Mouse (Mus musculus) olfactory bulb, adult 2 months (tissue): ENCODE data around the gene Pltp. TPM values are rescaled to one million over a fixed set of nuclear protein-coding genes. Genes with fewer than 3 reads are reported as not detected.

Source experiments
- H3K27ac ChIP-seq: fragments of 200-500 bp; 2 replicates; pipeline ENCODE4 v1.5.1; 2012; ENCODE audit warnings: low read depth, low read length; ENCODE audit not compliant: insufficient read depth
- H3K4me1 ChIP-seq: fragments of 200-500 bp; 2 replicates; pipeline ENCODE4 v1.6.1; 2012; ENCODE audit warnings: low read length; ENCODE audit not compliant: control insufficient read depth, insufficient read depth
- H3K4me3 ChIP-seq: fragments of 200-500 bp; 2 replicates; pipeline ENCODE4 v1.5.1; 2012; ENCODE audit warnings: mild to moderate bottlenecking, low read depth, low read length, moderate library complexity; ENCODE audit not compliant: insufficient read depth
- CTCF ChIP-seq: fragments of 200-500 bp; IDR thresholded peaks from 2 replicates; pipeline ENCODE4 v1.5.1; 2012; ENCODE audit warnings: low read depth, mild to moderate bottlenecking, low read length, moderate library complexity; ENCODE audit not compliant: insufficient read depth
- POLR2A ChIP-seq: fragments of 200-500 bp; IDR thresholded peaks from 2 replicates; pipeline ENCODE4 v1.6.1; 2012; ENCODE audit warnings: mild to moderate bottlenecking, low read depth, low read length, moderate library complexity; ENCODE audit not compliant: insufficient read depth
- WGBS: fragments of 180-500 bp; shearing (Covaris S2); methylation state at CpG from one replicate; pipeline ENCODE4 v1.1.7; 2018; 5-methylcytosine and 5-hydroxymethylcytosine counted together
- polyA plus RNA-seq: library from polyadenylated mRNA; stranded (reverse); fragments of >200 nt; gene quantifications from 2 replicates; pipeline ENCODE4 v1.2.4, GENCODE M21; 2012; ENCODE audit warnings: low replicate concordance; ENCODE audit not compliant: missing spikeins, insufficient read depth, insufficient read length

Pltp gene
- polyA plus RNA-seq, 1 experiment = not detected

DNA sequence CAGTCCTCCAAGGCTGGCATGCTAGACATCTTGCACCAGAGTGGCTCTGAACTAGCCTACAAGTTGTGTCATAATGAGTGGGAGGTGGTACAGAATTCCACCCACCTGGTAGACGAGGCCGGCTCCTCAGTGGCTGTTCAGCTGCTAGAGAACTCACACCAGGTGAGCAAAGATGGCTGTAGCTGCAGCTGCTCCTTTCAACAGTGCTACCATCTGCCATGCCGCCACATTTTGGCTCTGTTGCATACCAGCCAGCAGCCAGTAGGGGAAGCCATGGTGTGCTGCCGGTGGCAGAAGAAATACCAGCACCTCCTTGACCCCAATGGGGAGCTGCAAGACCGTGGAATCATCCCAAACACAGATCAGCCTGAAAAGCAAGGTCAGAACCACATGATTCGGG is 36.5 kb downstream of the Pltp start:
- Histone ChIP-seq H3K4me3 (no peak overlapping the region), H3K4me1 (peaks cover 18% of the 10 kb centered on the region), H3K27ac (no peak overlapping the region)
- TF ChIP-seq CTCF = no peak
- no peak for TF ChIP-seq POLR2A
- WGBS = 82% methylated on average over 6 of the region's 6 CpGs

DNA sequence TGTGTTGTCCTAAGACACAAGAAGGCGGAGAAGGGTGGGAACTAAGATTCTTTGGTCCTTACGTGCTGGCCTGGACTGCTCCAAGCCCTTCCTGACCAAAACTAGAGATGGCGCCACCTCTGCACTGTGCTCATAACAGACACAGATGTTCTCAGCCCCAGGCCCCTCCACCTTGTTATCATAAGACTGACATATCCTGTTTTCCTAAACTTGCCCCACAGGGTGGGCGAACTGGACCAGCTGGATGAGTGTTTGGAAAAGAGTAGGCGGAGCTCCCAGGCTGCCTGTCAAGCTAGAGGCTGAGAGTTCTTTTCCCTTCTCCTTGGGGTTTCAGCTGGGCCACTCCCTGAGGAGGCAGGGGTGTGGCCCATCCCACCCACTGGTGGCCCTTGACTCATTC is 39.8 kb downstream of the Pltp start:
- TF ChIP-seq POLR2A (no peak), CTCF (no peak)
- WGBS = 79% methylated on average over 5 of the region's 5 CpGs
- H3K4me1 ChIP-seq = peaks cover 5% of the 10 kb centered on the region
- no peak overlapping the region for H3K4me3 ChIP-seq
- H3K27ac ChIP-seq = no peak overlapping the region

DNA sequence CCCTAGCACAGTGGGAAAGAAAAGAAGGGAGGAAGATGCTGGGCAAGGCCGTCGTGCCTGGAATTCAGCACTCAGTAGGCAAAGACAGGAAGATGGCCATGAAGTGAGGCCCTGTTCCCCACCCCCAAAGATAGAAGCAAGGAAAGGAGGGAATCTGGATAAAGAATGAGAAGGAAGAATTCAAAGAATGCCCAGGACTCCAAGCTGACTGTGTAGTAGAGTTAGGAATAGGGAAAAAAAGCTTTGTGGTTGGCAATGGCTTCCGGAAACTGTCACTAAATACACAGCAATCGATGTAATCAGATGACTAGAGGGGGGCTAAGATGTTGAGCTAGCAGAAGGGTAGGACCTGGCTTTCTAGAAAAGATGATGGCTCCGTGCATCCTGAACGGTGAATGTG is 40.3 kb downstream of the Pltp start:
- peaks cover 5% of the 10 kb centered on the region for H3K4me1 ChIP-seq
- WGBS = 86% methylated on average over 6 of the region's 6 CpGs
- TF ChIP-seq CTCF (no peak), POLR2A (no peak)
- H3K4me3 ChIP-seq = no peak overlapping the region
- H3K27ac ChIP-seq = no peak overlapping the region

DNA sequence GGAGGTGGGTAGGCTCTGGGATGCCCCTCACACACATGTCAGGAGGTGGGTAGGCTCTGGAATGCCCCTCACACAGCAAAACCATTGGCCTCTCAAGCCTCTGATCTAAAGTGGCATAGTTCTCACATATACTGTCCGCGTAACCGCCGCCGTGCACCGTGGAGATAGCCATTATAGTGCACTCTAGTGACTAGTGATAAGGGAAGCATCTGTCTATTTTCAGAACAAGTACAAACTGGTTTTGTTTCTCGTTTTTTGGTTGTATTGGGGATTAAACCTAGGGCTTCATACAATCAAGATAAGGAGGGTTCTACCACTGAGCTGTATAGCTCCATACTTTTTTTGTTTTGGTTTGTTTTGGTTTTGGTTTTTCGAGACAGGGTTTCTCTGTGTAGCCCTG is 41.7 kb downstream of the Pltp start:
- 86% methylated on average over 8 of the region's 8 CpGs for WGBS
- TF ChIP-seq POLR2A (no peak), CTCF (no peak)
- H3K4me3 ChIP-seq = no peak overlapping the region
- H3K4me1 ChIP-seq = peaks cover 5% of the 10 kb centered on the region
- H3K27ac ChIP-seq = no peak overlapping the region

DNA sequence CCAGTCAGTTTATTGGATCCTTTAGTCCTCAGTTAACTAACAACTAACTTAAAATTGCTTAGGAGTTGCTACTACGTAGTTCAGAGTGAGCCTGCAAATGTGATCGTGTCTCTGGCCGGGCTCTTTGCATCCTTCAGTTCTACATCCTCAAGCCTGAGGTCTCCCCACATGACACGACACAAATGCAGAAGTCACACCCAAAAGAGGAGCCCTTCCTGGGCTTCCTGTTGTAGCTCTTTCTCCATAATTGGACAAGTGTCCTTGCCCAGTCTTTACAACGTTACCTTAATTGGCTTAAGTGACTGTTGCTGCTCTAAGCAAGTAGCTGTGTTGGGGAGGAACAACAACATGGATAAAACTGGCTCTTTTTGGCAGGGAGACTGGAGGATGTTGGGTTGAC is 42.2 kb downstream of the Pltp start:
- no peak for TF ChIP-seq CTCF
- no peak for TF ChIP-seq POLR2A
- H3K4me1 ChIP-seq = peaks cover 5% of the 10 kb centered on the region
- WGBS = 91% methylated on average over 5 of the region's 5 CpGs
- no peak overlapping the region for H3K27ac ChIP-seq
- no peak overlapping the region for H3K4me3 ChIP-seq

DNA sequence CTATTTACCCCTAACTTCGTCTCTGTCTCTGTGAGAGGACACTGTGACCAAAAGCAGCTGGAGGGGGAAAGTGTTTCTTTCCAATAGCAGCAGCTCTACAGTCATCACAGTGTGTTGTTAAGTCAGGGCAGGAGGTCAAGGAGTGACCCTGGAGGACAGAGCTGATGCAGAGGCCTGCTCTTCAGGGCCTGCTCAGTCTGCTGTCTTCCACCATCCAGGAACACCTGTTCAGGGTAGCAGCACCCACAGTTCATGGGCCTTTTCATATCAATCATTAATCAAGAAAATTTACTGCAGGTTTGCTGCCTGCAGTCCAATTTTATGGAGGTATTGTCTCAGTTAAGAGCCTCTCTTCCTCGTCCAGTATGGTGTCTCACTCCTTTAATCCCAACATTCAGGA is 44.0 kb downstream of the Pltp start:
- H3K4me3 ChIP-seq = no peak overlapping the region
- no peak for TF ChIP-seq CTCF
- no peak for TF ChIP-seq POLR2A
- H3K27ac ChIP-seq = no peak overlapping the region
- peaks cover 5% of the 10 kb centered on the region for H3K4me1 ChIP-seq
- WGBS = 68% methylated on average over 2 of the region's 2 CpGs

DNA sequence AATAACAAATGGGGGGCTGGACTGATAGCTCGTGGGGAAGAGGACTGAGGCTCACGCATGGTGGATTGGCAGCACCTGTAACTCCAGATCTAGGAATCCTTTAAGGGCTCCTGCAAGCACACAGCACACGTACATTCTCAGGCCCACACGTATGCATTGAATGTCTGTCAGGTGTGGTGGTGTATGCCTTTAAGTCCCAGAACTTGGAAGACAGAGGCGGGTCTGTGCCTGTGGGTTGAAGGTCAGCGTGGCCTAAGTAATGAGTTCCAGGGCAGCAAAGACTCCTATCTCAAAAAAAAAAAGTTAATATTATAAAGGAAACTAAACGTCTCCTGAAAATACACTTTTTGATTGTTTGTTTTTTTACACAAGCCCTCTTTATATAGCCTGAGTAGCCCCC is 50.9 kb downstream of the Pltp start:
- H3K4me3 ChIP-seq = no peak overlapping the region
- H3K4me1 ChIP-seq = peaks cover 16% of the 10 kb centered on the region
- WGBS = 82% methylated on average over 7 of the region's 7 CpGs
- TF ChIP-seq POLR2A = no peak
- TF ChIP-seq CTCF = no peak
- no peak overlapping the region for H3K27ac ChIP-seq

DNA sequence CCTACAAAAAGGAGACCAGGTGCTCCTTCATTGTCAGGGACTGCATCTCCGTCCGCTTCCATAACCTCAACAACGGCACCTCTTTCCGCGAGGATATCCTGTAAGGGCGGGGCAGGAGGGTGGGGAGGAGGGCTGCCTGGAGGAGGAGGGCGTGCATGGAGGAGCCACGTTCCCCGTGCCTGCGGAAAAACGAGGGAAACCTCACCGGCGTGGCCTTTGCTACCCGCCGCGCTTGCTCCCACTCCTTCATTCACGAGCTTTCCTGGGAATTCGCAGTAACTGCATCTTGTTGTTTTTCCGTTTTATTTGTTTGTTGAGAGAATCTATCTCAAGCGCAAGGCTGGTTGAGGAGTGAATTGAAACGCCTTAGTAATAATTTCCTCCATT is 52.2 kb downstream of the Pltp start:
- H3K4me1 ChIP-seq = peaks cover 16% of the 10 kb centered on the region
- TF ChIP-seq POLR2A (no peak), CTCF (no peak)
- under 1% methylated on average over 21 of the region's 21 CpGs for WGBS
- peak overlapping the region; percentile 60; the same call in 1 of the 2 replicates for H3K27ac ChIP-seq
- peak overlapping the region; percentile 82 for H3K4me3 ChIP-seq

DNA sequence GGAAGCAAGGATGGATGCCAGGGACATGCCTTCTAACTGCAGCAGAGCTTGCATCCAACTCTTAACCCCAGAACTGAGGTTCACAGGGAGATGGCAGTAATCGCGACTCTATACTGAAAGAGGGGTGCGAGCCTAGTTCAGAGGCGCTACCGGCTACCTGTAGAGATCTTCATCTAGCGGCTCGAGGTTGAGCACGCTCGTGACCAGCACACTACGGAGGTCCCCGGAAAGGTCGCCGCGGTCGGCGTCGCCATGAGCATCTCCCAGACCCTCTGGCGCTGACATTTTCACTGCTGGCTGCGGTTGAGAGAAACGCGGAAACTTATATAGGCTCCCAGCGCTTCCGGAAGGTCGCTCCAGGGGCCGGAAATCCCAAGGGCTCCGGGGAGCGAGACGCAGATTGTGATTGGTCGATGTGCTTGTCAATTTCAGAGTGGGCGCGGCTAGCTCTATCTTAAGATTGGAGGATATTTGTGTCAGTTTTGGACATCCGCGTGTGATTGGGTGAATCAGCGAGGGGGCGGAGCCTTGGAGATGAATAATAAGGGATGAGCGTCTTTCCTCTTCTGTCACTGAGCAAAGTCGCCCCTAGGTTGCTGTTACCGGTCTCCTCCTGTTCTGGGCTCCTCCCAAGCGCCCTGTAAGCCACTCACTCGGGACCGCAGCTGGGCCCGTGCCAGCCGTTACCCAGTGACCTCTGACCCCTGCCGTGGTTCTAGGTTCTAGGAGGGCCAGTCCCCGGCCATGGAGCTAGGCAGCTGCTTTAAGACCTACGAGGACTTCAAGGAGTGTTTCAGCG is 52.8 kb downstream of the Pltp start, which contains the start of the genes Acot8 and Zswim3:
Acot8 (minus strand) TSS at position 350 of the 799 bp plus-strand sequence.
Zswim3 (plus strand) TSS at position 566 of the 799 bp plus-strand sequence.
- peak within 1 kb of the TSS; percentile 60 for H3K27ac ChIP-seq
- WGBS = under 1% methylated on average over 47 of the region's 47 CpGs
- TF ChIP-seq CTCF (no peak), POLR2A (peak; percentile 86)
- H3K4me3 ChIP-seq = peak within 1 kb of the TSS; percentile 82
- peaks cover 16% of the 10 kb centered on the region for H3K4me1 ChIP-seq

DNA sequence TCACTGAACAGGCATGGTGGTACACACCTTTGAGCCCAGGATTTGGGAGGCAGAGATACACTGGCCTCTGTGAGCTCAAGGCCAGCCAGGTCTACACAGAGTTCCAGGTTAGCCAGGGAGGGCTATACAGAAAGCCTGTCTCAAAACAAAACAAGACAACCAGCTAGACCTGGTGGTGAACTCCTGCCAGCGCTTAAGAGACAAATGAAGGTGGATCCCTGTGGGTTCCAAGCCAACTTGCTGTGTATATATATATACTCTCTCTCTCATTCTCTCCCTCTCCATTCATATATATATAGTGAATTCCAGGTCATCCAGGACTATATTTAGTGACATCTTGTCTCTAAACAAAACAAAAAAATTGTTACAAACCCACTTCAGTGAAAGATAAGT is 53.6 kb downstream of the Pltp start:
- TF ChIP-seq POLR2A (no peak), CTCF (no peak)
- Histone ChIP-seq H3K27ac (no peak overlapping the region), H3K4me1 (peaks cover 16% of the 10 kb centered on the region), H3K4me3 (peak overlapping the region; percentile 74)
- WGBS = 38% methylated on average over 1 of the region's 1 CpGs
